Mouse (Mus musculus) forebrain, embryonic 10.5 days (tissue): ENCODE data around the gene Ang. TPM values are rescaled to one million over a fixed set of nuclear protein-coding genes. Genes with fewer than 3 reads are reported as not detected.

ENCODE experiments used
- DNase-seq: peaks from one replicate; pipeline ENCODE4 v3.0.0-alpha.2; 2017; ENCODE audit warnings: low spot score; ENCODE audit errors: extremely low spot score
- H3K27ac ChIP-seq: fragments of 300-500 bp; sonication (generic); 2 replicates; pipeline ENCODE4 v1.5.1; 2016; ENCODE audit warnings: mild to moderate bottlenecking
- H3K27me3 ChIP-seq: fragments of 300-500 bp; sonication (generic); 2 replicates; pipeline ENCODE4 v1.6.1; 2016; ENCODE audit warnings: mild to moderate bottlenecking; ENCODE audit not compliant: poor library complexity, severe bottlenecking
- H3K36me3 ChIP-seq: fragments of 300-500 bp; sonication (generic); replicated peaks from 2 replicates; pipeline ENCODE4 v1.6.1; 2016; ENCODE audit warnings: mild to moderate bottlenecking, moderate library complexity
- H3K4me1 ChIP-seq: fragments of 300-500 bp; sonication (generic); 2 replicates; pipeline ENCODE4 v1.6.1; 2016
- H3K4me3 ChIP-seq: fragments of 300-500 bp; sonication (generic); 2 replicates; pipeline ENCODE4 v1.5.1; 2016; ENCODE audit warnings: mild to moderate bottlenecking, moderate library complexity
- H3K9me3 ChIP-seq: fragments of 300-500 bp; sonication (generic); 2 replicates; pipeline ENCODE4 v1.6.1; 2016; ENCODE audit warnings: mild to moderate bottlenecking, moderate library complexity
- WGBS: fragments of 180-500 bp; shearing (Covaris S2); methylation state at CpG from one replicate; pipeline ENCODE4 v1.1.7; 2016; 5-methylcytosine and 5-hydroxymethylcytosine counted together
- polyA plus RNA-seq: library from polyadenylated mRNA; unstranded; fragments of >200 nt; fragmentation: Nextera tagmentation; extraction: Ambion mirVana; gene quantifications from 2 replicates; pipeline ENCODE4 v1.2.1, GENCODE M21; 2016

Gene Ang
- polyA plus RNA-seq, 1 experiment from 2014 or later, result 1.7 TPM

DNA sequence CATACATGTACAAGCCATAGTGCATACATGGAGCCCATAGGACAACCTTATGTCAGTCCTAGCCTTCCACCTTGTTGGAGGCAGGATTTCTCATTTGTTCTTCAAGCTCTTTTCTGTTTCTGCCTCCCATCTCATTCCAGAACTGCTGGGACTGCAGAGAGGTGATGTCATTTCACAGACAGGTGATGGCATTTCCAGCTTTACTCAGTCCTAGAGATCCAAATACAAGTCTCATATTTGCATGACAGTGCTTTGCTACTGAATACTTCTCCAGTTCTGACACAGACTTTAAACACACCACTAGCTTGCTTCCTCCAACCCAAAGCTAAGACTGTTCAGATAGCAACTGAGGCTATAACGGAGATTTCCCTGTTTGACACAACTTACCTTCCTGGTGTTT lies 11.8 kb upstream of the Ang start:
- Histone ChIP-seq H3K9me3 (no peaks in the 10 kb centered on the region), H3K27ac (no peak overlapping the region), H3K4me3 (no peak overlapping the region), H3K4me1 (peaks cover 13% of the 10 kb centered on the region), H3K36me3 (no peaks in the 10 kb centered on the region), H3K27me3 (peaks cover 11% of the 10 kb centered on the region)
- 85% methylated on average over 1 of the region's 1 CpGs for WGBS
- no peak for DNase-seq

DNA sequence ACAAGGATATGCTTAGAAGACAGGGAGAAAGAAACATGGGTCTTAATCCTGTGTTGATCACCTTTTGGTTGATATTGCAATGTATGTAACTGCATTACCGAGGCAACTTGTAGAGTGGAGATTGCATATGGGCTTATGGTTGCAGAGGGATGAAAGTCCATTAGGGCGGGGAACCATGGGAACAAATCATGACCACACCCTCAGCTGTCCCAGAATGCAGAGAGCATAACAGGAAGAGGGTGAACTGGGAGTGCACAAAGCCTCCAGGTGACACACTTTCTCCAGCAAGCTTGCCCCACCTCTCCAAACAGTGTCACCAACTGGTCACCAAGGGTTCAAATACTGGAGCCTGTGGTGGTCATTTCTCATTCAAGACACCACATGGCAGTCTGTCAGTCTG lies 9.9 kb upstream of the Ang start:
- DNase-seq, result no peak
- no peaks in the 10 kb centered on the region for H3K9me3 ChIP-seq
- 96% methylated on average over 2 of the region's 2 CpGs for WGBS

GRCm38 (mm10) chr14:51082599-51083581 lies 8.1 kb upstream of the Ang start:
- WGBS, result 2% methylated on average over 40 of the region's 40 CpGs

More for the DNA sequence above, 9.9 kb upstream of the Ang start:
- Histone ChIP-seq H3K36me3 (no peaks in the 10 kb centered on the region), H3K4me1 (peaks cover 14% of the 10 kb centered on the region), H3K4me3 (no peak overlapping the region), H3K27ac (no peak overlapping the region), H3K27me3 (peaks cover 24% of the 10 kb centered on the region)

DNA sequence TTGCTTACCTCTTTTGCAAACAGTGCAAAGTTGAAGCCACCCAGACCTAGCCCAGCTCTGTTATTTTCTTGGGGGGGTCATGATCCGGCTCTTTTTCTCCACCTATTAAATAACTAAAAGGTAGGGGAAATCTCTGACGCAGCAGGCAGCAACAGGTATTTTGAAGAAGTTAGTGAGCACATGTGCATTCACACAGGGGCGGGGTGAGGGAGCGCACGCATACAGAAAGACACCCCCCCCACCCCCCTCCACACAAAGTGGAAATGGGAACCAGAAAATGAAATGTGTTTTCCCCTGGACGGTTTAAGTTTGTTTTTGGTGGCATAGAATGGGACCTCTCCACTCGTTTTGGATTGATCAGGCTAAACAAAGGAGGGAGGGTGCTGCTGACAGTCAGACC lies 7.1 kb upstream of the Ang start:
- Histone ChIP-seq H3K4me3 (peak overlapping the region; percentile 68), H3K9me3 (no peaks in the 10 kb centered on the region), H3K27ac (no peak overlapping the region), H3K27me3 (peaks cover 24% of the 10 kb centered on the region), H3K4me1 (peaks cover 18% of the 10 kb centered on the region), H3K36me3 (no peaks in the 10 kb centered on the region)
- WGBS, result 13% methylated on average over 7 of the region's 7 CpGs
- no peak for DNase-seq

More at GRCm38 (mm10) chr14:51082599-51083581, 8.1 kb upstream of the Ang start:
- Histone ChIP-seq H3K27ac (peak overlapping the region; percentile 69), H3K27me3 (peaks cover 24% of the 10 kb centered on the region), H3K36me3 (no peaks in the 10 kb centered on the region), H3K4me1 (peaks cover 18% of the 10 kb centered on the region), H3K4me3 (peak overlapping the region; percentile 68), H3K9me3 (no peaks in the 10 kb centered on the region)
- peak; percentile 69 for DNase-seq

- peaks cover 18% of the 10 kb centered on the region for H3K4me1 ChIP-seq
- no peak overlapping the region for H3K27ac ChIP-seq
- H3K36me3 ChIP-seq, result no peaks in the 10 kb centered on the region
- H3K9me3 ChIP-seq, result no peaks in the 10 kb centered on the region
- WGBS, result 79% methylated on average over 2 of the region's 2 CpGs
- H3K4me3 ChIP-seq, result no peak overlapping the region
- DNase-seq, result no peak
- peaks cover 24% of the 10 kb centered on the region for H3K27me3 ChIP-seq
Observed at GRCm38 (mm10) chr14:51085086-51085485, 5.9 kb upstream of the Ang start.

DNA sequence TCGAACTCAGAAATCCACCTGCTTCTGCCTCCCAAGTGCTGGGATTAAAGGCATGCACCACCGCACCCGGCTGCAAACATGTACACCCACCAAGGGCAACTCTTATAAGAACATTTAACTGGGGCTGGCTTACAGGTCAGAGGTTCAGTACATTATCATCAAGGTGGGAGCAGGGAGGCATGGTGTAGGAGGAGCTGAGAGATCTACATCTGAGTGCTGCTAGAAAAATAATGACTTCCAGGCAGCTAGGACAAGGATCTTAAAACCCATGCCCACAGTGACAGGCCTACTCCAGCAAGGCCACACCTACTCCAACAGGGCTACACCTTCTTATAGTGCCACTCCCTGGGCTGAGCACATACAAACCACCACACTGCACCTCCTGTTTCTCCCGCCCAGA lies 5.0 kb upstream of the Ang start:
- Histone ChIP-seq H3K9me3 (no peaks in the 10 kb centered on the region), H3K4me3 (no peak overlapping the region), H3K4me1 (peaks cover 18% of the 10 kb centered on the region), H3K27ac (no peak overlapping the region), H3K27me3 (peaks cover 23% of the 10 kb centered on the region), H3K36me3 (no peaks in the 10 kb centered on the region)
- WGBS, result 79% methylated on average over 4 of the region's 4 CpGs
- no peak for DNase-seq

GRCm38 (mm10) chr14:51087762-51088161 lies 3.2 kb upstream of the Ang start:
- H3K27ac ChIP-seq, result peak overlapping the region; percentile 53; the same call in 1 of the 2 replicates
- H3K9me3 ChIP-seq, result no peaks in the 10 kb centered on the region
- 11% methylated on average over 9 of the region's 9 CpGs for WGBS
- peak overlapping the region; percentile 71 for H3K4me3 ChIP-seq
- no peak for DNase-seq
- H3K36me3 ChIP-seq, result no peaks in the 10 kb centered on the region
- peaks cover 29% of the 10 kb centered on the region for H3K27me3 ChIP-seq
- peaks cover 18% of the 10 kb centered on the region for H3K4me1 ChIP-seq

DNA sequence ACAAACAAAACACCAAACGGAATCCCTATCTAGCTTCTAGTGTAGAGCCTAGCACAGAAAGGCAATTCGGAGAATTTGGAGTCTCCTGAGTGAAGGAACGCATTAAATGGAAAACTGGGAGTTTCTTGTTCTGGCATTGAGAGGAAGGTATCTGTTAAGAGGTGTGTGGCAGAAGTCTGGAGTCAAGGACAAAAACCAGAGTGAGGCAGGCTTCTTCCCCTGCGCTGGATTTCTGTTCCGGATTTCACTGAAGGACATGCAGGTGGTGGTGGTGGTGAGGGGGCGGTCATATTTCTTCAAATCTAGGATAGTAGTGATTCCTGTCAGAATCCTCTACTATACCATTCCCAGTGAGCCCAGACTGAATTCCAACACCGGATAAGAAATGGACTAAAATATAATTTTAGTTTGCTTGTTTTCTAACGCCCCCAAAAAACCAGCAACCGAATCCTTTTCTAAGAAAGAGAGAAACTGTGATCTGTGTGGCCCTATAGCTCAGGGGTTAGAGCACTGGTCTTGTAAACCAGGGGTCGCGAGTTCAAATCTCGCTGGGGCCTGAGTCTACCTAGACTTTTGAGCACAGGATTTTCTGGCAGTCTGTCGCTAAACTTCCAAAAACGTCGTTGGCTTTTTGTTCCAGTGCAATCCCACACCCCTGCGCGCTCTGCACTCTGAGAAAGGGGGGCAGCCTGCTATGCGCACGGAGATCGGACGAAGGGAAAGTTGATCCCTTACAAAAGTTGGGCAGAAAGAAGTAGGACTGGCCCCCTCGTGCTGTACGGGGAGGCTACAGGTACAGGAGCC lies 2.6 kb upstream of the Ang start:
- DNase-seq, result peak; percentile 85
- H3K27me3 ChIP-seq, result peaks cover 29% of the 10 kb centered on the region
- H3K4me3 ChIP-seq, result peak overlapping the region; percentile 71
- under 1% methylated on average over 23 of the region's 23 CpGs for WGBS
- H3K9me3 ChIP-seq, result no peaks in the 10 kb centered on the region
- H3K4me1 ChIP-seq, result peaks cover 13% of the 10 kb centered on the region
- no peaks in the 10 kb centered on the region for H3K36me3 ChIP-seq
- peak overlapping the region; percentile 84 for H3K27ac ChIP-seq

- peak overlapping the region; percentile 71 for H3K4me3 ChIP-seq
- H3K27ac ChIP-seq, result peak overlapping the region; percentile 84
- H3K27me3 ChIP-seq, result peaks cover 24% of the 10 kb centered on the region
- H3K36me3 ChIP-seq, result no peaks in the 10 kb centered on the region
- peaks cover 5% of the 10 kb centered on the region for H3K4me1 ChIP-seq
- peak; percentile 96 for DNase-seq
- WGBS, result under 1% methylated on average over 34 of the region's 34 CpGs
- no peaks in the 10 kb centered on the region for H3K9me3 ChIP-seq
Observed at GRCm38 (mm10) chr14:51088970-51089673, 1.8 kb upstream of the Ang start.

DNA sequence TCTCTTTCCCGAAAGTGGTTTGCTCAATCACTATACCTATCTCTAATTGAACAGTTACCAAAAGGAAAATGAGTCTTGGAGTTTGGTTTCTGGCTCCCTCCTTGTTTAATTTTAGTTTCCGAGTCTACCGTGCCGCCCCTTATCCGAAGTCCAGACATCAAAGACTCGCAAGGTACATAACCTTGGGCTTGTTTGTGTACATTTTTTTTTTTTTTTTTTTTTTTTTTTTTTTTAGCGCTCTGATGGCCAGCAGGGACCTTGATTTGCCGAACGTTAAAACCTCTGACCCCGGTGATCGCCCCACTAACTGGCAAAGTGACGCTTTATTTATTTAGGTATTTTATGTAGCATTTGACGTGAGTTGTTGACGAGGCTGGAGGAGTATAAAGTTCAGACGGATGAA lies 1.3 kb upstream of the Ang start:
- Histone ChIP-seq H3K9me3 (no peaks in the 10 kb centered on the region), H3K27ac (peak overlapping the region; percentile 84), H3K36me3 (no peaks in the 10 kb centered on the region), H3K27me3 (peaks cover 18% of the 10 kb centered on the region), H3K4me1 (peaks cover 4% of the 10 kb centered on the region; the same call in 1 of the 2 replicates), H3K4me3 (peak overlapping the region; percentile 71)
- DNase-seq, result no peak
- WGBS, result under 1% methylated on average over 15 of the region's 15 CpGs

- peaks cover 4% of the 10 kb centered on the region; the same call in 1 of the 2 replicates for H3K4me1 ChIP-seq
- H3K27ac ChIP-seq, result peak overlapping the region; percentile 84
- no peaks in the 10 kb centered on the region for H3K9me3 ChIP-seq
Observed at GRCm38 (mm10) chr14:51090077-51090781, 721 bp upstream of the Ang start.

More at GRCm38 (mm10) chr14:51090077-51090781, 721 bp upstream of the Ang start:
- peak; percentile 85 for DNase-seq
- no peaks in the 10 kb centered on the region for H3K36me3 ChIP-seq
- peak overlapping the region; percentile 71 for H3K4me3 ChIP-seq
- under 1% methylated on average over 27 of the region's 27 CpGs for WGBS
- H3K27me3 ChIP-seq, result peaks cover 13% of the 10 kb centered on the region
